Mouse (Mus musculus) embryonic facial prominence, embryonic 12.5 days (tissue): ENCODE results near the gene Olfr204. TPM values are rescaled to one million over a fixed set of nuclear protein-coding genes. Genes with fewer than 3 reads are reported as not detected.
"Not testable (repeated sequence)": the region's sequence is repeated elsewhere in the genome, so short reads cannot be mapped to it uniquely, and the experiment has no call there.

Experiments used
- ATAC-seq: fragments of 200-750 bp; cut with Nextera tagmentation; 2 replicates; pipeline ENCODE4 v1.8.0; 2017; ENCODE audit not compliant: insufficient number of reproducible peaks, insufficient read depth, low FRiP score, low TSS enrichment
- H3K27ac ChIP-seq: fragments of 300-500 bp; sonication (generic); 2 replicates; pipeline ENCODE4 v1.5.1; 2016; ENCODE audit warnings: mild to moderate bottlenecking
- H3K27me3 ChIP-seq: fragments of 300-500 bp; sonication (generic); 2 replicates; pipeline ENCODE4 v1.6.1; 2016; ENCODE audit warnings: mild to moderate bottlenecking, moderate library complexity
- H3K36me3 ChIP-seq: fragments of 300-500 bp; sonication (generic); 2 replicates; pipeline ENCODE4 v1.6.1; 2016; ENCODE audit warnings: mild to moderate bottlenecking
- H3K4me1 ChIP-seq: fragments of 300-500 bp; sonication (generic); 2 replicates; pipeline ENCODE4 v1.6.1; 2016
- H3K4me2 ChIP-seq: fragments of 300-500 bp; sonication (generic); replicated peaks from 2 replicates; pipeline ENCODE4 v1.6.1; 2016; ENCODE audit warnings: mild to moderate bottlenecking, moderate library complexity
- H3K4me3 ChIP-seq: fragments of 300-500 bp; sonication (generic); 2 replicates; pipeline ENCODE4 v1.5.1; 2016; ENCODE audit warnings: mild to moderate bottlenecking
- H3K9ac ChIP-seq: fragments of 300-500 bp; sonication (generic); 2 replicates; pipeline ENCODE4 v1.6.1; 2016; ENCODE audit warnings: mild to moderate bottlenecking, moderate library complexity
- H3K9me3 ChIP-seq: fragments of 300-500 bp; sonication (generic); 2 replicates; pipeline ENCODE4 v1.6.1; 2016; ENCODE audit warnings: mild to moderate bottlenecking, moderate library complexity
- WGBS: fragments of 180-500 bp; shearing (Covaris S2); methylation state at CpG from one replicate; pipeline ENCODE4 v1.1.7; 2016; 5-methylcytosine and 5-hydroxymethylcytosine counted together
- polyA plus RNA-seq: library from polyadenylated mRNA; unstranded; fragments of >200 nt; fragmentation: Nextera tagmentation; extraction: Ambion mirVana; gene quantifications from 2 replicates; pipeline ENCODE4 v1.2.1, GENCODE M21; 2016

The Olfr204 gene
- polyA plus RNA-seq, result not detected in 2 replicates

- no peaks in the 10 kb centered on the region for H3K27me3 ChIP-seq
- H3K4me2 ChIP-seq, result no peak within 1 kb of the TSS
- no peak within 1 kb of the TSS for H3K4me3 ChIP-seq
- no peaks in the 10 kb centered on the region for H3K4me1 ChIP-seq
- H3K36me3 ChIP-seq, result no peaks in the 10 kb centered on the region
- H3K9me3 ChIP-seq, result no peaks in the 10 kb centered on the region
- no peak within 1 kb of the TSS for H3K27ac ChIP-seq
- H3K9ac ChIP-seq, result no peak within 1 kb of the TSS
- ATAC-seq, result no peak
Observed at GRCm38 (mm10) chr16:59318148-59318547, at the start of gene Olfr204. Olfr204 (minus strand) TSS chr16:59318248.

DNA sequence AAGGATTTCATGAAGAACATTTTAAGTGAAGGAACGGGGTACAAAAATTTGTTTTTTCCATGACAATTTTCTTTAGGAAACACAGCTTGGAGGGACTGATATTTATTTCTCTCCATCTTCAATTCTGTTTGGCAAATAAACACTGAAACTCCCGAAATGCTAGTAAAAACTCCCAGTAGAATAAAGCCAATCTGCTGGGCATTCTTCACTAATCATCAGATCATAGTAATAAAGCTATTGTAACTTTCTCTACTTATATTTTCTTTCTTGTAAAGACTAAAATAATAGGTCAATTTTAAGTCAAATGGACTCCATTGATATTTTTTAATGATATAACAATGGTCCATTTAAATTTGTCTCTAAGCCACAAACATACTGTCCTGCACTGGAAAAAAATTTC is 45.8 kb upstream of the Olfr204 start, which contains the start of gene Olfr209:
Gene Olfr209 (minus strand): TSS at position 101 of the 400 bp plus-strand sequence.
- H3K4me3 ChIP-seq, result no peak within 1 kb of the TSS
- H3K4me1 ChIP-seq, result no peaks in the 10 kb centered on the region
- ATAC-seq, result no peak
- H3K4me2 ChIP-seq, result no peak within 1 kb of the TSS
- H3K9ac ChIP-seq, result no peak within 1 kb of the TSS
- 81% methylated on average over 2 of the region's 2 CpGs for WGBS
- no peaks in the 10 kb centered on the region for H3K27me3 ChIP-seq
- no peaks in the 10 kb centered on the region for H3K9me3 ChIP-seq
- H3K27ac ChIP-seq, result no peak within 1 kb of the TSS
- no peaks in the 10 kb centered on the region for H3K36me3 ChIP-seq

DNA sequence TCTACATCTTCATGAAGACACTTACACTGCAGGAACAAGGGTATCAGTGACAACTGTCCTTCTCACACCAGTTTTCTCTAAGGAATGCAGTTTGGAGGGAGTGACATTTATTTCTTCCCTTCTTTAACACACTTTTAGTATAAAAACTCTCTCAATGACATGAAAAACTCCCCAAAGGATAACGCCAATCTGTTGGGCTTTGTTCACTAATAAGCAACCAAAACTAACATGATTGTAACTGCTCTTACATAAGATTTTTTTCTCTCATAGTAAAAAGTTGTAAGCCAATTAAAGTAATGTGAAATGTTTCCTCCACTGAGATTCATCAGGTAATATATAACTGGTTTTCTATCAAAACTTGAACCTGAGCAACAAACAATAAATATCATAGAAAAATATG is 31.1 kb upstream of the Olfr204 start, which contains the start of gene Olfr206:
Gene Olfr206 (minus strand): TSS at position 101 of the 400 bp plus-strand sequence.
- no peak within 1 kb of the TSS for H3K4me2 ChIP-seq
- no peaks in the 10 kb centered on the region for H3K4me1 ChIP-seq
- no peak within 1 kb of the TSS for H3K9ac ChIP-seq
- H3K9me3 ChIP-seq, result no peaks in the 10 kb centered on the region
- ATAC-seq, result no peak
- H3K4me3 ChIP-seq, result no peak within 1 kb of the TSS
- no peaks in the 10 kb centered on the region for H3K27me3 ChIP-seq
- no peak within 1 kb of the TSS for H3K27ac ChIP-seq
- H3K36me3 ChIP-seq, result no peaks in the 10 kb centered on the region
- WGBS, result 82% methylated on average over 1 of the region's 1 CpGs

DNA sequence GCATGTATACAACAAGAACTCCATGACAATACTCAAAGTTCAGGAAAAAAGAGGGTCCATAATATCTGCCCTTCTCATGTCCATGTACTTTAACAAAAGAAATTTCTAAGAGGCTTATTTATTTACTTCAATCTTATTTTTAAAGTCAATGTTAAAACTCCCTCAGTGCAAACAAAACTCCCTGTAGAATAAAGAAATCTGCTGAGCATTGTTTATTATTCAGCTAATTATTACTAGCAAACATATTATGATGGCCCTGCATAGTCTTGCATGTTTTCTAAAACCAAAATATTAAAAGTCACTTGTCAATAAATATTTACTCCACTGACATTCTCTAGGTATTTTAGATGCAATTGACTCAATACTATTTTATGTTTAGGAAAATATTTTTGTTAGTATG is 13.0 kb upstream of the Olfr204 start, which contains the start of gene Olfr205:
Gene Olfr205 (minus strand): TSS at position 101 of the 400 bp plus-strand sequence.
- Histone ChIP-seq H3K27me3 (no peaks in the 10 kb centered on the region), H3K36me3 (no peaks in the 10 kb centered on the region), H3K9me3 (no peaks in the 10 kb centered on the region), H3K4me2 (no peak within 1 kb of the TSS), H3K4me1 (no peaks in the 10 kb centered on the region), H3K4me3 (no peak within 1 kb of the TSS), H3K9ac (no peak within 1 kb of the TSS), H3K27ac (no peak within 1 kb of the TSS)
- ATAC-seq, result no peak

GRCm38 (mm10) chr16:59323262-59323661 is 5.2 kb upstream of the Olfr204 start:
- not testable (repeated sequence) for H3K36me3 ChIP-seq, ATAC-seq, H3K27ac ChIP-seq, H3K4me3 ChIP-seq, H3K9me3 ChIP-seq, H3K9ac ChIP-seq, H3K4me1 ChIP-seq, H3K4me2 ChIP-seq, H3K27me3 ChIP-seq
- WGBS, result 63% methylated on average over 1 of the region's 1 CpGs

GRCm38 (mm10) chr16:59298581-59298980 is 19.5 kb downstream of the Olfr204 start, which contains the start of gene Olfr203:
Olfr203 (plus strand) TSS chr16:59298881.
- no peaks in the 10 kb centered on the region for H3K27me3 ChIP-seq
- no peaks in the 10 kb centered on the region for H3K9me3 ChIP-seq

DNA sequence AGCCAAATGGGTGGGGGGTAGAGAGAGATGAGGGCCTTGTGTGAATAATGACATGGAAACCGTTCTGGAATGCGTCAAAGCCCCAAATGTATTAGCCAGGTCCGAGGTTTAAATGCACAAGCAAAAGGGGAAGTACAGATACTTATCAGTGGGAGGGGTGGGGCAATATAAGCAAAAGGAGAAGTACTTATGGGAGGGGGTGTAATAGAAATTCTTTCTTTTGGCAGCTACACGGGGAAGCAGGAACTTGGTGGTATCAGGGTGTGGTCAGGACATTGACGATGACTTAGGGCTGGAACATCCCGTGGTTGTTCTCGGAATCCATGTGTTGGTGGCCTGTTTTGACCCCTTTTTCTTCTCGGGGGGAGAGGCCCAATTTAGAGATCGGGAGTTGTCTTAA is 30.5 kb downstream of the Olfr204 start:
- 85% methylated on average over 9 of the region's 9 CpGs for WGBS
- not testable (repeated sequence) for ATAC-seq, H3K4me3 ChIP-seq, H3K27ac ChIP-seq, H3K36me3 ChIP-seq, H3K4me2 ChIP-seq, H3K9ac ChIP-seq, H3K9me3 ChIP-seq, H3K4me1 ChIP-seq, H3K27me3 ChIP-seq

More at GRCm38 (mm10) chr16:59298581-59298980, 19.5 kb downstream of the Olfr204 start, which contains the start of gene Olfr203:
- no peak within 1 kb of the TSS for H3K27ac ChIP-seq
- no peak within 1 kb of the TSS for H3K4me3 ChIP-seq
- no peak within 1 kb of the TSS for H3K9ac ChIP-seq
- WGBS, result 77% methylated on average over 2 of the region's 2 CpGs
- ATAC-seq, result no peak
- H3K36me3 ChIP-seq, result no peaks in the 10 kb centered on the region
- no peaks in the 10 kb centered on the region for H3K4me1 ChIP-seq
- H3K4me2 ChIP-seq, result no peak within 1 kb of the TSS

- Histone ChIP-seq H3K9ac (no peak within 1 kb of the TSS), H3K36me3 (no peaks in the 10 kb centered on the region), H3K4me1 (no peaks in the 10 kb centered on the region), H3K4me2 (no peak within 1 kb of the TSS), H3K9me3 (no peaks in the 10 kb centered on the region), H3K27me3 (no peaks in the 10 kb centered on the region), H3K27ac (no peak within 1 kb of the TSS), H3K4me3 (no peak within 1 kb of the TSS)
- no peak for ATAC-seq
- WGBS, result 78% methylated on average over 1 of the region's 1 CpGs
Observed at GRCm38 (mm10) chr16:59286693-59287092, 31.4 kb downstream of the Olfr204 start, which contains the start of gene Olfr202. Olfr202 (minus strand) TSS chr16:59286793.

DNA sequence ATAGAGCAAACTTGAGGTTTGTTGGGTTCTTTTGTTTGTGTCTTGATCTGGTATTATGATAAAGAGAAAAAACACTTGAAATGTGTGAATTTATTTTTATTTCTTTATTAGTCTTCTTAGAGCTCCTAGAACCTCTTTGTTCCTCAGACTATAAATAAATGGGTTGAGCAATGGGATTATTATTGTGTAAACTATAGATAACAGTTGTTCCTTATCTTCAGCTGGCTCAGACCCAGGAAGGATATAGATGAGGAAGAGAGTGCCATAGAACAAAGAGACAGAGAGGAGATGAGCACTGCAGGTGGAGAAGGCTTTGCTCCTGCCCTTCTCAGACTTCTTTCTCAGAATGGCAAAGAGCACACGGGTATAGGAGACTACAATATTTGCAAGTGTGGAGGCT is 34.6 kb downstream of the Olfr204 start:
- H3K36me3 ChIP-seq, result no peaks in the 10 kb centered on the region
- H3K4me3 ChIP-seq, result no peak overlapping the region
- H3K4me2 ChIP-seq, result no peak overlapping the region
- H3K27ac ChIP-seq, result no peak overlapping the region
- H3K9ac ChIP-seq, result no peak overlapping the region
- H3K4me1 ChIP-seq, result no peaks in the 10 kb centered on the region
- 84% methylated on average over 1 of the region's 1 CpGs for WGBS
- no peaks in the 10 kb centered on the region for H3K27me3 ChIP-seq
- no peak for ATAC-seq
- H3K9me3 ChIP-seq, result no peaks in the 10 kb centered on the region

- no peak for ATAC-seq
- H3K27me3 ChIP-seq, result no peaks in the 10 kb centered on the region
- H3K9me3 ChIP-seq, result no peaks in the 10 kb centered on the region
- WGBS, result 84% methylated on average over 3 of the region's 3 CpGs
- no peak overlapping the region for H3K27ac ChIP-seq
- H3K4me2 ChIP-seq, result no peak overlapping the region
- no peak overlapping the region for H3K4me3 ChIP-seq
- no peak overlapping the region for H3K9ac ChIP-seq
- no peaks in the 10 kb centered on the region for H3K4me1 ChIP-seq
- H3K36me3 ChIP-seq, result no peaks in the 10 kb centered on the region
Observed at GRCm38 (mm10) chr16:59280542-59280941, 37.5 kb downstream of the Olfr204 start.

GRCm38 (mm10) chr16:59272532-59272931 is 45.5 kb downstream of the Olfr204 start, which contains the start of gene Olfr201:
Olfr201 (minus strand) TSS chr16:59272632.
- ATAC-seq, H3K4me2 ChIP-seq, H3K36me3 ChIP-seq, H3K4me1 ChIP-seq, H3K27ac ChIP-seq, H3K9ac ChIP-seq, H3K9me3 ChIP-seq, H3K4me3 ChIP-seq, H3K27me3 ChIP-seq: not testable (repeated sequence)
- 85% methylated on average over 4 of the region's 4 CpGs for WGBS

DNA sequence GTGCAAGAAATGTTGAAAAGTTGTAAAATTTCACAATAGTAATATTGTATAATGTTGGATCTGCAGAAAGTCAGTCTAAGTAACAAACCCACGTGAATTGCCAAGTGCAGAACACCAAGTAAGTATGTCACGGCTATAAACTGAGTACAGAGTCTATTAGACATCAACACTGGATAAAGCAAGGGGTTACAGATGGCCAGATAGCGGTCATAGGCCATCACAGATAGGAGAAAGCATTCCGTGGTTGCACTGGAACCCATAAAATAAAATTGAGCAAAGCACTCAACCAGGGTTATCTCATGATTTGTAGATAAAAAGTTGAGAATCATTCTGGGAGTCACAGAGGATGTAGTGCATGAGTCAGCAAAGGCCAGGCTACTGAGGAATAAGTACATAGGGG is 49.0 kb downstream of the Olfr204 start:
- H3K9me3 ChIP-seq, ATAC-seq: not testable (repeated sequence)
- 73% methylated on average over 4 of the region's 4 CpGs for WGBS

More for the DNA sequence above, 49.0 kb downstream of the Olfr204 start:
- H3K4me3 ChIP-seq, H3K4me2 ChIP-seq, H3K27me3 ChIP-seq, H3K4me1 ChIP-seq, H3K36me3 ChIP-seq, H3K9ac ChIP-seq, H3K27ac ChIP-seq: not testable (repeated sequence)
